Mouse (Mus musculus): ENCODE measurements around the gene Nfatc2ip. TPM values are rescaled to one million over a fixed set of nuclear protein-coding genes. Genes with fewer than 3 reads are reported as not detected.

Nfatc2ip gene
- polyA plus RNA-seq, 1 experiment from 2014 or later = 1.5 TPM

GRCm38 (mm10) chr7:126376903-126377277 is 19.6 kb downstream of the Nfatc2ip start:
- no peaks in the 10 kb centered on the region for H3K9me3 ChIP-seq (ENCODE audit: low read length)
- peak overlapping the region; percentile 49 for H3K27ac ChIP-seq (ENCODE audit: low read depth)
- H3K4me3 ChIP-seq (ENCODE audit: low read depth, low read length) = peak overlapping the region; percentile 66
- peak; percentile 44 for ATAC-seq
- DNase-seq = no peak
- H3K27me3 ChIP-seq (ENCODE audit: insufficient read depth, low read length) = no peaks in the 10 kb centered on the region
- 2% methylated on average over 27 of the region's 27 CpGs for whole genome bisulfite sequencing (ENCODE audit: insufficient replicate concordance)
- H3K4me1 ChIP-seq (ENCODE audit: insufficient read depth) = peaks cover 21% of the 10 kb centered on the region
- TF ChIP-seq EP300 (IDR thresholded peaks at IDR 0.05; ENCODE audit: low read depth) = no peak
- no peak for TF ChIP-seq CTCF (IDR thresholded peaks at IDR 0.05; ENCODE audit: low read depth)
- H3K9ac ChIP-seq (replicated peaks) = peak overlapping the region; percentile 76
- peak overlapping the region; percentile 99 for H3K4me2 ChIP-seq (ENCODE audit: low read depth, low read length)
- peaks cover 15% of the 10 kb centered on the region for H3K36me3 ChIP-seq (replicated peaks; ENCODE audit: insufficient read depth, low read length)

GRCm38 (mm10) chr7:126375012-126375411 is 21.5 kb downstream of the Nfatc2ip start:
- no peaks in the 10 kb centered on the region for H3K27me3 ChIP-seq (ENCODE audit: insufficient read depth, low read length)
- no peak overlapping the region for H3K4me2 ChIP-seq (ENCODE audit: low read depth, low read length)
- peaks cover 27% of the 10 kb centered on the region for H3K36me3 ChIP-seq (replicated peaks; ENCODE audit: insufficient read depth, low read length)
- WGBS (ENCODE audit: insufficient replicate concordance) = 63% methylated on average over 5 of the region's 5 CpGs
- H3K27ac ChIP-seq (ENCODE audit: low read depth) = no peak overlapping the region
- no peak for DNase-seq
- peaks cover 21% of the 10 kb centered on the region for H3K4me1 ChIP-seq (ENCODE audit: insufficient read depth)
- ATAC-seq = no peak
- H3K9me3 ChIP-seq (ENCODE audit: low read length) = no peaks in the 10 kb centered on the region
- no peak overlapping the region for H3K4me3 ChIP-seq (ENCODE audit: low read depth, low read length)
- TF ChIP-seq EP300 (IDR thresholded peaks at IDR 0.05; ENCODE audit: low read depth) = no peak
- TF ChIP-seq CTCF (IDR thresholded peaks at IDR 0.05; ENCODE audit: low read depth) = peak; percentile 27; the same call in 1 of the 2 replicates
- no peak overlapping the region for H3K9ac ChIP-seq (replicated peaks)

GRCm38 (mm10) chr7:126374526-126374925 is 22.0 kb downstream of the Nfatc2ip start:
- no peak for TF ChIP-seq CTCF (IDR thresholded peaks at IDR 0.05; ENCODE audit: low read depth)
- TF ChIP-seq EP300 (IDR thresholded peaks at IDR 0.05; ENCODE audit: low read depth) = no peak
- H3K36me3 ChIP-seq (replicated peaks; ENCODE audit: insufficient read depth, low read length) = peaks cover 30% of the 10 kb centered on the region
- H3K27ac ChIP-seq (ENCODE audit: low read depth) = no peak overlapping the region
- no peaks in the 10 kb centered on the region for H3K27me3 ChIP-seq (ENCODE audit: insufficient read depth, low read length)
- no peak overlapping the region for H3K9ac ChIP-seq (replicated peaks)
- H3K4me3 ChIP-seq (ENCODE audit: low read depth, low read length) = no peak overlapping the region
- 57% methylated on average over 6 of the region's 6 CpGs for WGBS (ENCODE audit: insufficient replicate concordance)
- H3K4me1 ChIP-seq (ENCODE audit: insufficient read depth) = peaks cover 21% of the 10 kb centered on the region
- DNase-seq (no peak), ATAC-seq (no peak)
- no peak overlapping the region for H3K4me2 ChIP-seq (ENCODE audit: low read depth, low read length)
- H3K9me3 ChIP-seq (ENCODE audit: low read length) = no peaks in the 10 kb centered on the region

DNA sequence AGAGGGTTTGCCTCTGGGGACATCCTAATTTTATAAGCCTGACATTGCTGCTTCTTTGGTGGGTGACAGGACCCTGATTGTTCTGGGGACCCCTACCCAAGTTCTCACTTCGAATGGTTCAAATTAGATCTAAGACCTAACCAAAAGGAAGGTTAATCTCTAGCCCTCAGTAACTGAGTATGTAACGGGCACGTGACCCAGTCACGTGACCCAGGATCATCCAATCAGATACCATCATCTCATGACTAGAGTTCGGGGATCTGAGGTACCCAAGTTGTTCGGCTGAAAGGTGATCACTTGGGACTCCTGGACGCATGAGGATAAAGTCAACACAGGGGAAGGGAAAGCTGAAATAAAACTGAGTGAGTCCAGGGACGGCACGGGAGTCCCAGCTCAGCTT is 23.5 kb downstream of the Nfatc2ip start:
- no peaks in the 10 kb centered on the region for H3K27me3 ChIP-seq (ENCODE audit: insufficient read depth, low read length)
- no peaks in the 10 kb centered on the region for H3K9me3 ChIP-seq (ENCODE audit: low read length)
- H3K4me3 ChIP-seq (ENCODE audit: low read depth, low read length) = no peak overlapping the region
- H3K36me3 ChIP-seq (replicated peaks; ENCODE audit: insufficient read depth, low read length) = peaks cover 30% of the 10 kb centered on the region
- H3K4me2 ChIP-seq (ENCODE audit: low read depth, low read length) = no peak overlapping the region
- no peak for DNase-seq
- no peak overlapping the region for H3K9ac ChIP-seq (replicated peaks)
- H3K27ac ChIP-seq (ENCODE audit: low read depth) = no peak overlapping the region
- H3K4me1 ChIP-seq (ENCODE audit: insufficient read depth) = peaks cover 20% of the 10 kb centered on the region
- ATAC-seq = no peak
- 86% methylated on average over 9 of the region's 9 CpGs for WGBS (ENCODE audit: insufficient replicate concordance)
- no peak for TF ChIP-seq CTCF (IDR thresholded peaks at IDR 0.05; ENCODE audit: low read depth)
- no peak for TF ChIP-seq EP300 (IDR thresholded peaks at IDR 0.05; ENCODE audit: low read depth)

- Histone ChIP-seq H3K36me3 (replicated peaks; ENCODE audit: insufficient read depth, low read length) (peaks cover 30% of the 10 kb centered on the region), H3K4me3 (ENCODE audit: low read depth, low read length) (no peak within 1 kb of the TSS), H3K9ac (replicated peaks) (peak within 1 kb of the TSS; percentile 21; the same call in 1 of the 2 replicates), H3K9me3 (ENCODE audit: low read length) (no peaks in the 10 kb centered on the region), H3K4me2 (ENCODE audit: low read depth, low read length) (peak within 1 kb of the TSS; percentile 50), H3K27me3 (ENCODE audit: insufficient read depth, low read length) (no peaks in the 10 kb centered on the region), H3K4me1 (ENCODE audit: insufficient read depth) (no peaks in the 10 kb centered on the region), H3K27ac (ENCODE audit: low read depth) (no peak within 1 kb of the TSS)
- DNase-seq (peak; percentile 50), ATAC-seq (peak; percentile 61)
- 16% methylated on average over 13 of the region's 13 CpGs for WGBS (ENCODE audit: insufficient replicate concordance)
- no peak for TF ChIP-seq CTCF (IDR thresholded peaks at IDR 0.05; ENCODE audit: low read depth)
- no peak for TF ChIP-seq EP300 (IDR thresholded peaks at IDR 0.05; ENCODE audit: low read depth)
Observed at GRCm38 (mm10) chr7:126369393-126369792, 27.1 kb downstream of the Nfatc2ip start, which contains the start of gene Lat. TSS of gene Lat (minus strand) at chr7:126369570.

DNA sequence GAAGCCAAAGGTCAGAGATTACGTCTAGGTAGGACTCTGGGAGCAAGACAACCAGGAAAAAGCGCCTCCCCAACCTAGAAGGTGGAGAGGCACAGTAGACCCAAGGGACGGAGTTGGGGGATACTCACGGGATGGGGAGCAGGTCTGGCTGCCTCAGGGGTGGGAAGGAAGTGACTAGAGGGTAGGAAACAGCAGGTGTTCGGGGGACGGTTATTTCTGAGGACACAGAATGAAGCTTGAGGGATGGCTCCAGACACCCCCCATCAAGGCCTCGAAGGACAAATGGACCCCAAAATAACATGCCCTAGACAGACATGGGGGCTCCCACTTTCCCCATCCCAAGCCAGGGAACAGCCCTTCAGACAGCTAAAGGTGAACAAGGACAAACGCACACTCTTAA is 28.2 kb downstream of the Nfatc2ip start:
- ATAC-seq (no peak), DNase-seq (no peak)
- H3K9me3 ChIP-seq (ENCODE audit: low read length) = no peaks in the 10 kb centered on the region
- TF ChIP-seq CTCF (IDR thresholded peaks at IDR 0.05; ENCODE audit: low read depth) = no peak
- TF ChIP-seq EP300 (IDR thresholded peaks at IDR 0.05; ENCODE audit: low read depth) = no peak
- peaks cover 22% of the 10 kb centered on the region for H3K36me3 ChIP-seq (replicated peaks; ENCODE audit: insufficient read depth, low read length)
- H3K27me3 ChIP-seq (ENCODE audit: insufficient read depth, low read length) = no peaks in the 10 kb centered on the region
- no peak overlapping the region for H3K27ac ChIP-seq (ENCODE audit: low read depth)
- WGBS (ENCODE audit: insufficient replicate concordance) = 60% methylated on average over 8 of the region's 8 CpGs
- H3K4me1 ChIP-seq (ENCODE audit: insufficient read depth) = no peaks in the 10 kb centered on the region
- no peak overlapping the region for H3K4me3 ChIP-seq (ENCODE audit: low read depth, low read length)
- H3K9ac ChIP-seq (replicated peaks) = no peak overlapping the region
- H3K4me2 ChIP-seq (ENCODE audit: low read depth, low read length) = no peak overlapping the region

DNA sequence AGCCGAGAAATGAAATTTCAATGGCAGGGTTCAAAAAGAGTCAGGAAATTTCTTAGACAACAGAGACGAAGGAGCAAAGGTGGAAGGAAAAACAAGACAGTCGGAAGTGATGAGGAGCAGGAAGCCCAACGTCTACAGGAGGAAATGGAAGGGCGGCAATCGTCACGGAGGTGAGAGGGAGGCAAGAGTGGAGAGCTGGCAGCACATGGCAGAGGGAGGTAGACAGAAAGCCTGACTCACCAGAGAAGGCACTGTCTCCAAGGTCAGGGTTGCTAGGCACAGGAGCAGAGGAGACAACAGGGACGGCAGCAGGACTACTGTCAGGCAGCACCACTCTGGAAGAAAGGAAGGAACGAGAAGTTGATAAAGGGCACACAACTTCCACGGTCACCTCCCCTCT is 28.9 kb downstream of the Nfatc2ip start:
- Histone ChIP-seq H3K9me3 (ENCODE audit: low read length) (no peaks in the 10 kb centered on the region), H3K9ac (replicated peaks) (no peak overlapping the region), H3K36me3 (replicated peaks; ENCODE audit: insufficient read depth, low read length) (peaks cover 17% of the 10 kb centered on the region), H3K27me3 (ENCODE audit: insufficient read depth, low read length) (no peaks in the 10 kb centered on the region), H3K4me1 (ENCODE audit: insufficient read depth) (no peaks in the 10 kb centered on the region), H3K4me3 (ENCODE audit: low read depth, low read length) (no peak overlapping the region), H3K27ac (ENCODE audit: low read depth) (no peak overlapping the region), H3K4me2 (ENCODE audit: low read depth, low read length) (no peak overlapping the region)
- TF ChIP-seq EP300 (IDR thresholded peaks at IDR 0.05; ENCODE audit: low read depth) = no peak
- TF ChIP-seq CTCF (IDR thresholded peaks at IDR 0.05; ENCODE audit: low read depth) = no peak
- DNase-seq (no peak), ATAC-seq (no peak)
- 71% methylated on average over 10 of the region's 10 CpGs for WGBS (ENCODE audit: insufficient replicate concordance)

All from liver, postnatal 0 days (tissue).